Mouse (Mus musculus): ENCODE data around the gene Sdhaf4. TPM values are rescaled to one million over a fixed set of nuclear protein-coding genes. Genes with fewer than 3 reads are reported as not detected.
"Not testable (repeated sequence)": the region's sequence is repeated elsewhere in the genome, so short reads cannot be mapped to it uniquely, and the experiment has no call there.

The Sdhaf4 gene
- 13.1 and 43.0 TPM in 2 replicates for total RNA-seq (2014; fragmentation: Nextera tagmentation)
- 7.7 and 22.7 TPM in 2 replicates for total RNA-seq (2017)

DNA sequence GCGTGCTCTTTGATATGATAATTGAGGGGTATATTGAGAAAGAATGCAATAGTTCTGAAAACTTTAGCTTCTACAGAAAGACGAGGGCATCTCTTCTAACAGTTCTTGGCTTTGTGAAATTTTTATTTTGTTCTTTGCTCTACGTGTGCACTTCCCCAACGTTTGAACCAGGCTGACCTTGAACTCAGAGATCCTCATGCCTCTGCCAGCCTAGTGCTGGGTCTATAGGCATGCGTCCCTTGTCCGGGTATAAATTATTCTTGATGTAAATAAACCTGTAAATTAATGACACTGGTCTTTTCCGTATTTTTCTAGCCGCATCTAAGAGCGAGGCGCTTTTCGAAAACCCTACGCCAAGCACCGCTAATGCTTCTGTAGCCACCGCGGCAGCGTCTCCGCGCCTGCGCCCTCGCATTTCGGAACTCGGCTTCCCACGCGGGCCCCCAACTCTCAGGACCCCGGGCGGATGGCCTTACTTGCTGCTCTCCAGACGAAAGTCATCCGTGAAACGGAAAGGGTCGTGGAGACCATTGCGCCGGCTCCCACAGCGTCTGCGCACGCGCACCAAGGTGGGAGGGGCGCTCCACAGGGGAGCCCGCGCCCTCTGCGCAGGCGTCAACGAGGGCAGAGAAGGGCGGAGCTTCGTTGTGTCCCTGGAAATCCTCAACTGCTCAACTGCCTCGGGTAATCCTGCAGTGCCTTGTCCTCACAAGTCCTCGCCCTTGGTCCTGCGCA lies at the start of gene Sdhaf4:
Gene Sdhaf4, minus strand, starts transcription at position 587 of the 735 bp plus-strand sequence.
- ATAC-seq (replicated peaks; ENCODE audit: poor library complexity, severe bottlenecking) = peak; percentile 96

DNA sequence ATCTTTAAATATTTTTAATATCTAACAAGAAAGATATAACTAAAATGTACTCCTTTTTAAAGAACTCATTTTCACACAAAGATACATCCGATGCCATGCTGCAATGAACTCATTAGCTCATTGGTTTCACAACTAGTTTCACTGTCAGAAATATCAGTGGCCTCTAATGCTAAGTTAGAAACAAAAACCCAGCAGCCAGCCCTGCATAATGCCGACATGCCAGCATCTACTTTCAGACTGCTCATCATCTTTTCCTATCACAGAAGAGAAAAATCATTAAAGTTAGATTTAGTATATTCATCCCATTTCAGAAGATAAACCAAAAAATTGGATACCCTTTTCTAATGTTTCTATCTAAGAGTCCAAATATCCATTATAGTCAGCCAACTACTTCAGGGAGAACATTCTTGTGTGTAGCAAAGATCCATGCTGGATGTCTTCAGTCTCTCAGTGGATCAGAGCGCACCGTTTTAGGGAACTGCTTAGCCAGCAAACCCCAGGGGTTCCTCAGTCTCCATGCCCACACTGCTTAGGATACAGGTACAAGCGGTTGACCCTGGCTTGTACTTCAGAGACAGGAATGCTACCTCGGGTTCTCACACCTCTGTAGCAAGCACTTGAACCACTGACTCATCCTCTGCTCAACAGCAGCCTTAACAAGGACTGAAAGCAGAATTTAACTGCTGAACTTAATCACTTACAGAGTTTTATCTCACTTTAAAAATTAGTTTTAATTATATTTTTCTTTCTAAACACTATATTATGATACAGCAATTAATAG lies 41.5 kb upstream of the Sdhaf4 start:
- no peak for ATAC-seq (replicated peaks; ENCODE audit: poor library complexity, severe bottlenecking)

DNA sequence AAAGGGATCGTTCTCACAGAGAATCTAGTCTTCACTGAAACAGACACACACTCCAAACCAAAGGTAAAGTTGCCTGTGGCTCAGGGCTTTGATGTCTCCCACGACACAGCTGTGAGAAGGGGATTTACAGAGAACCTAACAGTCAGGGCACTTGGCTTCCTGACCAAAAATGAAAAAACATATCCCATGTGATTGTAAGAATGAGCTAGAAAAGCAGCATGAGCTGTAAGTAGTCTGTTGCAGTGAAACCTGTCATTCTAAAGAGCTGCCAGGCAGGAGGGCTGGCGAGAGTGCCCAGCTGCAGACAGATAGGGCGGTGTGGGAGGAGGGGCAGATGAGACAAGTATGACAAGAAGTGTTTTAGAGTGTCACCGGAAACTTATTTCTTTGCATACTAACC lies 40.2 kb upstream of the Sdhaf4 start:
- no peak for ATAC-seq (replicated peaks; ENCODE audit: poor library complexity, severe bottlenecking)

DNA sequence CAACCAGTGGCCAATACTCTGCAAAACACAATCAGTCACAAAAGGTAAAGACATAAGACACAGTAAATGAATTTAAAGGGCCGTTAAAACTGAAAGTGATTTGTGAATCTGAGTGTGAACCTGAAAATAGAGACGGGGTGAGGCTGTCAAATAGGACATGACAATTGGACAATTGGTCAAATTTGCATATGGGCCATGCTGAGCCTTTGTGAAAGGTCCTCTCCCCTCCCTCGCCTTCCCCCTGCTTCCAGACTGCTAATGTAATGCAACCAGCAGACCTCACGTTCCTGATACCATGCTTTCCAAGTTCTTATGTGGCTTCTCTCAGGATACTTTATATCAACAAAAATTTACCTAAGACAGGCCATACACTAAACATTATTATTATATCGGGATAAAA lies 37.6 kb upstream of the Sdhaf4 start:
- no peak for ATAC-seq (replicated peaks; ENCODE audit: poor library complexity, severe bottlenecking)

DNA sequence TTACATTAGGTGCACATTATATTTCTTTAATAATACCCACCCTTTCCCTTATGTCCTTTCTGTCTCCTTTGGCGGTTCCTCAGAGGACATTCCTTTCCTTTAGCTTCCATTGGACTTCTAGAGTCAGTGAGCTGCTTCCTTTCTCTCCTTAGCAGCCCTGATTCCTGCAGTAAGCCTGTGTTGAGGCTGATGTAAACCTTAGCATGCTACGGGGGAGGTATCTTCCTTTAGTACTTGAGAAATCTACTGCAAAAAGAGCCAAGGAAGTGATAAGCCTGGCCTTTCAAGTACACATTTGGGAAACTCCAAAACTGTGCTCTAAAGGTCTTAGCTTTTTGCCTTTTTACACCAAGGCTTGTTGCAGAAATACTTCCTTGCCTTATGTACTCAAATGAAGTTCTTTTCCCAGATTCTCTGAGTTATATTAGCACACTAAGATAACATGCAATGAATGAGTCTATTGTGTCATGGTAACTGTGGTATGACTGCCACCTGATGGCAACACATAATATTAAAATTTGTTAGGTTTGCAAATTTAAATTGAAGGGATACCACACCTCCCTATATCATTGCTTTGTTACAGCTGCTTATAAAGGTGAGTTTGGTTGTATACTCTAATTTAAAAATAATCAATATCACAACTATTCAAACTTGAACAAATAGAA lies 28.4 kb upstream of the Sdhaf4 start:
- no peak; the same call in 1 of the 2 replicates for ATAC-seq (replicated peaks; ENCODE audit: poor library complexity, severe bottlenecking)

DNA sequence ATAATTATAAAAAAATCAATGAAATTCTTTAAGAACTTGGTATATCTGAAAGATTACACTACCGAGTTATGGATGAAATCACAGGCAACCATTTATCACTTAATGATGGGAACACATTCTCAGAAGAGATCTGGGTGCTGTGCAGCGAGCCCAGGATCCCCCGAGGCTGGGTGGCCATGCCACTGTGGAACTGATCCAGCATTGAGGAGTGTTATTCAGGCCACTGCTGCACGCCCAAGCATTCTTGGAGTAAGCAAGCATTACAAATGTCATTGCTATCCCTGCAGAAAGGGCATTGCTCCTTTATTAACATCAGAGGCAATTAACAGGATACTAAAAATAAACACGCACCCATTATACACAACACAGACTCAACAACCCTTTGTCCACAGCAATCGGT lies 5.4 kb upstream of the Sdhaf4 start:
- ATAC-seq (replicated peaks; ENCODE audit: poor library complexity, severe bottlenecking) = no peak

DNA sequence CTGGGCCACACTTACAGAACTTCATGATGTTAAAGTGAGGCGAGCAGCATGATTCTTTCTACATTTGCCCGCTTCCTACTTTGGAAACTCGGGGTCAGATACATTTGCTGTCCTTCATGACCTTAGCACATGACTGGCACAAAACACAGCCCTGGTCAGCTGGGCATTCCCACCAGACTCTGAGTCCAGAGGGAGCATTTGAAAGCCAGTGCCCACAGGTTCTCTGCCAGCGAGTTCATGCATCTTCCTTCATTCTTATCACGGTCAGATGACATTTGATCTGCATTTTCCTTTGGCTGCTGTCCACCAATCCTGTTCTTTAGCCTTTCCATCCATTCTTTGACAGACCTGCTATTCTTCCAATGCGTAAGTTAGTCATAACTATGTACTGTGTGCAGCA lies 4.6 kb upstream of the Sdhaf4 start:
- ATAC-seq (replicated peaks; ENCODE audit: poor library complexity, severe bottlenecking) = no peak

DNA sequence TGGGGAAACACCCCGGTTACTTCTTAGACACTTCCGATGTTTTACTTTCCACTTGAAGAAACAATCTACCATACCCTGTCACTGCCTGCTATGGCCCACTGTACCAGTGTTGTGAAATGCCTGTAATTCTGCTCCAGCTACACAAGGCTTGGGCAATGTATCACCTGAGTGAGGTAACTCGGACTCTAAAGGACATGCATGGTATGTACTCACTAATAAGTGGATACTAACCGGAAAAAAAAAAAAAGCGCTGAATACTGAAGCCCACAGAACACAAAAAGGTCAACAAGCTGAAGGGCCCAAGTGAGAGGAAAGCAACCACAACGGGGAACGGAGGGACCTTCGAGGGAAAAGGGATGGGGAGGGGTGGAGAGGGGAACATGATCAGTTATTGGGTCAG lies 2.2 kb upstream of the Sdhaf4 start:
- no peak for ATAC-seq (replicated peaks; ENCODE audit: poor library complexity, severe bottlenecking)

DNA sequence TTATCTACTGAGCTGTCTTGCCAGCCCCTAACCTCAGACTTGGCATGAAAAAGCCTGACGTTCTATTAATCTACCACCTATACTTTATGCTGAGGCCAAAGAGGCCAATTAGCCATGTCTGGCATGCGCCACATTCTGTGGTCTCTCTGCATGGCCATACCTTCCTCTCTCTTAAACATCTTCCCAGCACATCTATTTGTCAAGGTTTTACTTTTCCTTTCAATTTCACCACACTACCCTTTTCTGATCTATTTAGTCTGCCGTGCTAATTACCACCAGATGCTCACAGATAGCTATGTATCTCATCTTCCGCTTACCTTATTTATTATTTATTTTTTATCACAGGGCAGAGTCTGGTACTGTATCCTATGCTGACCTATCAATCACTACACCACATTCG lies 6.1 kb downstream of the Sdhaf4 start:
- no peak for ATAC-seq (replicated peaks; ENCODE audit: poor library complexity, severe bottlenecking)

DNA sequence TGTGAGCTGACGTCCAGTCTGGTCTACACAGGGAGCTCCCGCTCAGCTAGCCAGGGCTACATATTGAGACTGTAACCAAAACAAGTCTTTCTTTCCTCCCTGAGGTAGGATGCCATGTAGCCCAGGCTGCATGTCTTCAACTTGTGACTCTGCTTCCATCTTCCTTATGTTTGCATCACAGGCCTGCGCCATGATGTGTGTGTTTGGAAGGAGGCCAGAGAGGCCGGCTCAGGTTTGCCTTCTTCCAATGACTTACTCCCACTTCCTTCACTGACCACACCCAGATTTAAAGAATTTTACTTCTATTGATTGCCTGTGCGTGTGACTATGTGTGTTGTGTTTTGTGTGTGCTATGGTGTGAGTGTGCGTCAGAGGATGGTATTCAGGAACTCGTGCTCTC lies 6.6 kb downstream of the Sdhaf4 start:
- ATAC-seq (replicated peaks; ENCODE audit: poor library complexity, severe bottlenecking) = no peak

DNA sequence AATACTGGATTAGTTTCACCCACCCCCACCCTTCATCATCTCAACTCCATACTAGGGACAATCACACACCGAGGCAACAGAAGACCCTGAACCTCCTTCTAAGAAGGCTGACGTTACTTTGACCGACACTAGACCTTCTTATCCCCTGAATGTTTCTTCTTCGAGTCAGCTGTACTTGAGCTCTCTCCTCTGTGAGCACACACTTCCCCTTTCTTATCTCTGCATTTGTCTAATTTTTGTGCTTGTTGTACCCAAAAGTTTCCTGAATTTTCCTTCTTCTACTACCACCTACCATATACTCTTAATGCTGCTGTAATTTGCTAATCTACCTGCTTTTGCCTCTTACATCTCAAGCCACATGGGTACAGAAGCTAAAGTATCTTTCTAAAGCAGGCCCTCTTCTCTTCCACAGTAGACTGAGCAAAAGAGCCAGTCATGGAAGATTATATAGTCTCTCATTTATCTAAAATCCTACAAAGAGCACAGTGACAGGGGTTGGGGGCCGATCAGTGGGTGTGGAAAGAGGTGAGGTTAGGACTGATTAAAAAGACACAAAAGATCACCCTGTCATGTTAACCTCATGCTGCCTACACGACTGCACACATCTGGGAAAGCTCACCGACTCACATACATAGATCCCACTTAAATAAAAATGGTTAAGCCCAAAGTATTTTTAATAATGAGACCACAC lies 7.2 kb downstream of the Sdhaf4 start:
- ATAC-seq (replicated peaks; ENCODE audit: poor library complexity, severe bottlenecking) = no peak

DNA sequence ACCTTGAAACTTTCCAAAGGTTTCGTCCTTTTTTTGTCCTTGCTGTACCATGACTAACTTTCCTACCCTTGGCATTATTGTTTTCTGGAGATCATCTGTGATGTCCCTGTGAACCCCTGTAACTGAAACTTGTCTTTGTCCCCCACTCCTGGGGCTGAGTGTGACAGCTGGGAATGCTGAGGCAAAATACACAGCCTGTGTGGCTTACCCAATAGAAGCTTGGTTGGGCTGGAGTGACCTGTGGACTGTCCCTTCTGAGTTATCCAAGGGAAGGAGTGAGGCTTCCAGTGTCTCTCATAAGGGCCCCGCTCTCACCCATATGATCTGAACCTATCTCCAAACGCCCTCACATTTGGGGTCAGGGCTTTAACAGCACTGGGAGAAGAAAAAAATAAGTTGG lies 8.0 kb downstream of the Sdhaf4 start:
- ATAC-seq (replicated peaks; ENCODE audit: poor library complexity, severe bottlenecking) = no peak

DNA sequence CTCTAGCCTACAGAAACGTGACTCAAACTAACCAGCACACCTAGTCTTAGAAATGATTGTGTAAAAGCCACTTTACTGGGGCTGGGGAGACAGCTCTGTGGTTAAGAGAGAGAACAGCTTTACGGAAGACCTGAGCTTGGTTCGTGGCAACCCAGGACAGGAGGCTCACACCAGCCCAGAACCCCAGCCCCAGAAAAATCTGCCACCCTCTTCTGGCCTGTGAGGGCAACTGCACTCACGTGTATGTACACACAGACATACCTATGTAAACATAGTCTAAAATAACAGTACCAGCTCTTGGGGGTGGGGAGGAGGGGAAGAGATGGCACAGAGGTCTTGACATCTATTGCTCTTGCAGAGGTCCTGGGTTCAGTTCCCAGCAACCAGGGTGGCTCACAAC lies 10.0 kb downstream of the Sdhaf4 start:
- ATAC-seq (replicated peaks; ENCODE audit: poor library complexity, severe bottlenecking) = no peak

DNA sequence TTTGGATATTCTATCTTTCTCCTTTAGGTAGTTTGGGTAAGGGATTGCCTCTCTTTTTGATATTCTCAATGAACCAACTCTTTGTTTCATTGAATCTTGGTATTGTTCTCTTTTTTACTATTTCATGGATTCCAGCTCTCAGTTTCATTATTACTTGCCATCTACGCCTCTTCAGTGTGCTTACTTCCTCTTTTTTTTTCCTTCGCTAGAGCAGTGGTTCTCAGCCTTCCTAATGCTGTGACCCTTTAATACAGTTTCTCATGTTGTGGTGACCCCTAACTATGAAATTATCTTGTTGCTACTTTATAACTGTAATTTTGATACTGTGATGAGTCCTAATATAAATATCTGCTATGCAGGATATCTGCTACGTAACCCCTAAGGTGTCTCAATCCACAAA lies 22.3 kb downstream of the Sdhaf4 start:
- ATAC-seq (replicated peaks; ENCODE audit: poor library complexity, severe bottlenecking) = peak; percentile 98

DNA sequence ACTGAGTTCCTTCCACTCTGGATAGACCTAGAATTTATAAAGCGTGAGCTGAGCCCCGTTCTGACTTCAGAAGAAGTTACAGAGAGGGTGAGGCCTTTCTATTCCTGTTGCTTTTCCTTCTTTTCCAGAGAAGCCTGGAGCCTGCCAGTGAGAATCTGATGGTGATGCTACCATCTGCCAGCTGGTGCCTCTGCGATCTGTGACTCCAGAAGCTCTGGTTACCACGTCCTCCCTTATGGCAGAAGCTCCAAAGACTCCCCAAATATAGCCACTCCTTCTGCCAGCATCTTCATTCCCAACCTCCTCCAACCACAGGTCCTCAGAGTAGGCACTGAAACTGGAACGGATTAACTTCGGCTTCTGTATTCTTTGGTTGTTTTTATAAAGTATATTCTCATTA lies 27.2 kb downstream of the Sdhaf4 start:
- no peak for ATAC-seq (replicated peaks; ENCODE audit: poor library complexity, severe bottlenecking)

DNA sequence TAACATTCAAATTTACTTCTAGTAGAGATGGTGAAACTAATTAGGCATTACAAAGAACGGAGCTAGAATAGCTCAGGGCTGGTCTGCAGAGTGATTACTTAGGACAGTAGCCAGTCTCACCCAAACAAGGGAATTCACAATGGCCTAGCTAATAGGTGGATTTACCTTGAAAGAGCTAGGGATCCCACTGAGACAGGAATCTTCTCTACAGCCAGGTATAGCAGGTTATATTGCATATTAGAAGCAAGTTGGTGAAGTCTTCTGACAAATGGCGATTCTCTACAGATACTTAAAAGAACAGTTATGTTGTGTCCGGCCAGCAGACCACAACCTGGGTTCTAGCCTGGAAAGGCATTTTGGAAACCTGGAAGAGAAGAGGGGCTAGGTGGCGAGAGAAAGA lies 34.3 kb downstream of the Sdhaf4 start:
- not testable (repeated sequence) for ATAC-seq (replicated peaks; ENCODE audit: poor library complexity, severe bottlenecking)

DNA sequence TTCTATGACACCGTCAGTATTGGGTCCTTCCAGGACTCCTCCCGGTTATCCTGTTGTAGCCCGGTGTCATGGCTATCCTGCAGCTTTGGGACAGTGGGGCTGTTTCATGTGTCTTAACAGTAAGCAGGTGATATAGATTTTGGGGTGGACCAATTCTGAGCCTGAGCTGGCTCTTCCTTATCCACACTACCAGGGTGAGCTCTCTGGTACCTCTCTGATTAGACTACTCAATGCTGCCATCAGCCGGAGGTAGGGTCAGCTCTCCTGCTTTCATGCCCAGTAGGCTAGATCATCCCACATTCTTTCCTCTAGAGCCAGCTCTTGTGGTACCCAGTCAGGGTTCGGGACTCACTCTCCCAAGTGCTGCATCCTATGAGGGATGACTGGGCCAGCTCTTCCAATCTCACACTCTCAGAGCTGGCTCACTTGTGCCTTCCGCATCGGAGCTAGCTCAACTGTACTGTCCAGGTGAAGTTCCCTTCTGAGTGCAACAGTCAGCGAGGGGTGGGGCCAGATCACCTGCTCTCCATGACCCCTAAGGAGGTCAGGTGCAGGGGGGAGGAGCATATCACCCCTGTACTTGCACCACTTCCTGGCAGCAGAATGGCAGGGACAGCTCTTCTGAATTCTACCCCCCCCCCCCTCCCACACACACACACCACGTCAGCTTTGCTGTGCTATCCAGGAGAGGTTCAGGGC lies 37.3 kb downstream of the Sdhaf4 start:
- no peak for ATAC-seq (replicated peaks; ENCODE audit: poor library complexity, severe bottlenecking)

DNA sequence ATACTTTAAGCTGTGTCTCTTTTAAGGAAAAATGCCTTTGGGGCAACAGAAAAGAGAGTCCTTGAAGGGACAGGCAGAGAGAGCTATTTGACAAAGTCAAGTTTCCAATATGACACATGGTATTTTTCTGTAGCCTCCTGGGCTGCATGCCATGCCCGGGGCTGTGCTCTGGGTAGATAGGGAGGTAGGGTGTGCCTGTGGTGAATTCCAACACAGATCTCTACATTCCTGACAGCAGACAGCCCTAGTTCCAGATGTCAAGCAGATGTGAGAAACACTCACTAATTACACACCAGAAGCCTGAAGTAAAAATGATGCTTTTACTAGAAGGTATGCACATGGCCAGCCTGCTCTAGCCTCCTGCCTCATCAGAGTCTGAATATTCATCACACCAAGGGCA lies 39.2 kb downstream of the Sdhaf4 start:
- ATAC-seq (replicated peaks; ENCODE audit: poor library complexity, severe bottlenecking) = no peak

DNA sequence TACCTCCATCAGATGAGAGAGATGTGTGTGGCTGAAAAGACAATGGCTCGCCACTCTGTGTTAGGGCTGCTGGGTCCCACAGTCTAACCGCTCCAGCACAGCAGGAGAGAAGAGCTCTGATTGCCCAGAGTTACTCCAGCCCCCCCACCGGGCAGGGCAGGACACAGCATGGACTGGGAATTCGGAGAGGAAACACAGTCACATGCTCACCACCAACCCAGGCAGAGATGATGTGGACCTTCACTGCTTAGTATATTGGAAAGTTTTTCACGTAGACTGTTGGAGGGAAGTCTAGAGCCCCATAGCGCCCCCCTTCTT lies 46.1 kb downstream of the Sdhaf4 start:
- no peak for ATAC-seq (replicated peaks; ENCODE audit: poor library complexity, severe bottlenecking)

DNA sequence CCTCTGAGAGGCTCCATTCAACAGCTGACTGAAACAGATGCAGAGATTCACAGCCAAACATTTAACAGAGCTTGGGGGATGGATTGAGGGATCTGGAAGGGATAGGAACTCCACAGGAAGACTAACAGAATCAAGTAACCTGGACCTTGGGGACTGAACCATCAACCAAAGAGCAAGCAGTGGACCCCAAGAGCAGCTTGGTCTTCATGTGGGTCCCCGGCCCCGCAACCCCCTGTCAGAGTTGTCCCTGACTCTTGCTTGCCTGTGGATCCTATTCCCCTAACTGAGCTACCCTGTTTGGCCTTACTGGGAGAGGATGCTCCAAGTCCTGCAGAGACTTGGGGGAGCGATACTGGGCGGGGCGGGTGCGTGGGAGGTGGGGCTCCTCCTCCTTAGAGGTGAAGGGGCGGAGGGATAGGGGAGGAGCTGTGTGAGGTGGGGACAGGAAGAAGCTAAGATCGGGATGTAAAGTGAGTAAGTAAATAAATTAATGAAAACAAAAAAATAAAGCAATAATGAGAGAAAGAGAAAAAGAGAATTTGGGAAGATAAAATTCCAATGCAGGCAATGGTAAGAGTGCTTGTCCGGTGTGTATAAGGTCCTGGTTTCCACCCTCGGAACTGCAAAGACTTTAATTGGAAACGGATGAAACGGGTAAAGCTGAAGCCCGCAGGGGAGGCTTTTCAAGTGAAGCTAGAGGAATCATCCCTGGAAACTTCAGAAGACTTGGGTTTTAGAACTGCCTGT lies 46.6 kb downstream of the Sdhaf4 start:
- no peak for ATAC-seq (replicated peaks; ENCODE audit: poor library complexity, severe bottlenecking)

Data from granulocyte monocyte progenitor cell, adult 5-6 weeks (primary cell).